Mouse (Mus musculus) limb, embryonic 15.5 days (tissue): ENCODE data around the gene Rhob. TPM values are rescaled to one million over a fixed set of nuclear protein-coding genes. Genes with fewer than 3 reads are reported as not detected.

Source experiments
- ATAC-seq: fragments of 200-750 bp; cut with Nextera tagmentation; 2 replicates; pipeline ENCODE4 v1.8.0; 2017; ENCODE audit warnings: low read depth, moderate TSS enrichment; ENCODE audit not compliant: insufficient number of reproducible peaks, low FRiP score, low TSS enrichment
- H3K27ac ChIP-seq: fragments of 300-500 bp; sonication (generic); 2 replicates; pipeline ENCODE4 v1.5.1; 2015; ENCODE audit warnings: moderate library complexity, mild to moderate bottlenecking, inconsistent platforms
- H3K27me3 ChIP-seq: fragments of 300-500 bp; sonication (generic); 2 replicates; pipeline ENCODE4 v1.6.1; 2015; ENCODE audit warnings: inconsistent platforms
- H3K36me3 ChIP-seq: fragments of 300-500 bp; sonication (generic); 2 replicates; pipeline ENCODE4 v1.6.1; 2015; ENCODE audit warnings: inconsistent platforms
- H3K4me1 ChIP-seq: fragments of 300-500 bp; sonication (generic); 2 replicates; pipeline ENCODE4 v1.6.1; 2015; ENCODE audit warnings: inconsistent platforms
- H3K4me2 ChIP-seq: fragments of 300-500 bp; sonication (generic); 2 replicates; pipeline ENCODE4 v1.6.1; 2015; ENCODE audit warnings: mild to moderate bottlenecking, inconsistent platforms
- H3K4me3 ChIP-seq: fragments of 300-500 bp; sonication (generic); 2 replicates; pipeline ENCODE4 v1.5.1; 2015; ENCODE audit warnings: mild to moderate bottlenecking, inconsistent platforms
- H3K9ac ChIP-seq: fragments of 300-500 bp; sonication (generic); 2 replicates; pipeline ENCODE4 v1.6.1; 2015; ENCODE audit warnings: inconsistent platforms
- H3K9me3 ChIP-seq: fragments of 300-500 bp; sonication (generic); 2 replicates; pipeline ENCODE4 v1.6.1; 2016; ENCODE audit warnings: inconsistent platforms
- WGBS: fragments of 180-500 bp; shearing (Covaris S2); methylation state at CpG from one replicate; pipeline ENCODE4 v1.1.7; 2015; 5-methylcytosine and 5-hydroxymethylcytosine counted together
- polyA plus RNA-seq: library from polyadenylated mRNA; unstranded; fragments of >200 nt; fragmentation: Nextera tagmentation; extraction: Ambion mirVana; gene quantifications from 2 replicates; pipeline ENCODE4 v1.2.1, GENCODE M21; 2015

Rhob gene
- polyA plus RNA-seq, 1 experiment from 2014 or later, result 60.5 TPM

- no peaks in the 10 kb centered on the region for H3K9me3 ChIP-seq
- 40% methylated on average over 5 of the region's 5 CpGs for WGBS
- H3K27me3 ChIP-seq, result no peaks in the 10 kb centered on the region
- no peak overlapping the region for H3K4me2 ChIP-seq
- no peak overlapping the region for H3K4me3 ChIP-seq
- H3K4me1 ChIP-seq, result peaks cover 8% of the 10 kb centered on the region; the same call in 1 of the 2 replicates
- no peak overlapping the region for H3K27ac ChIP-seq
- no peak overlapping the region for H3K9ac ChIP-seq
- no peaks in the 10 kb centered on the region for H3K36me3 ChIP-seq
- ATAC-seq, result no peak
Observed at GRCm38 (mm10) chr12:8524062-8524461, 24.3 kb upstream of the Rhob start.

GRCm38 (mm10) chr12:8522711-8523110, 22.9 kb upstream of the Rhob start:
- peaks cover 8% of the 10 kb centered on the region; the same call in 1 of the 2 replicates for H3K4me1 ChIP-seq
- no peaks in the 10 kb centered on the region for H3K36me3 ChIP-seq
- no peaks in the 10 kb centered on the region for H3K27me3 ChIP-seq
- H3K9me3 ChIP-seq, result no peaks in the 10 kb centered on the region
- ATAC-seq, result no peak
- no peak overlapping the region for H3K4me2 ChIP-seq
- no peak overlapping the region for H3K27ac ChIP-seq
- H3K9ac ChIP-seq, result no peak overlapping the region
- WGBS, result 79% methylated on average over 2 of the region's 2 CpGs
- no peak overlapping the region for H3K4me3 ChIP-seq

- ATAC-seq, result peak; percentile 16; the same call in 1 of the 2 replicates
- peak overlapping the region; percentile 3; the same call in 1 of the 2 replicates for H3K27ac ChIP-seq
Observed at GRCm38 (mm10) chr12:8521375-8522047, 21.7 kb upstream of the Rhob start.

GRCm38 (mm10) chr12:8519431-8520160, 19.8 kb upstream of the Rhob start:
- ATAC-seq, result no peak
- Histone ChIP-seq H3K9ac (no peak overlapping the region), H3K4me3 (no peak overlapping the region), H3K4me2 (no peak overlapping the region), H3K9me3 (no peaks in the 10 kb centered on the region), H3K27me3 (no peaks in the 10 kb centered on the region), H3K36me3 (no peaks in the 10 kb centered on the region), H3K4me1 (peaks cover 8% of the 10 kb centered on the region; the same call in 1 of the 2 replicates), H3K27ac (0 out of 2 replicates have a peak overlapping the region, but pooled peaks have one; percentile 5)
- 55% methylated on average over 12 of the region's 12 CpGs for WGBS

More at GRCm38 (mm10) chr12:8521375-8522047, 21.7 kb upstream of the Rhob start:
- no peak overlapping the region for H3K4me3 ChIP-seq
- 44% methylated on average over 12 of the region's 12 CpGs for WGBS
- H3K9me3 ChIP-seq, result no peaks in the 10 kb centered on the region
- no peaks in the 10 kb centered on the region for H3K36me3 ChIP-seq
- H3K9ac ChIP-seq, result no peak overlapping the region
- H3K4me1 ChIP-seq, result peaks cover 8% of the 10 kb centered on the region; the same call in 1 of the 2 replicates
- H3K27me3 ChIP-seq, result no peaks in the 10 kb centered on the region
- H3K4me2 ChIP-seq, result no peak overlapping the region

- WGBS, result 59% methylated on average over 18 of the region's 18 CpGs
- H3K9me3 ChIP-seq, result no peaks in the 10 kb centered on the region
Observed at GRCm38 (mm10) chr12:8511037-8511882, 11.5 kb upstream of the Rhob start.

GRCm38 (mm10) chr12:8510317-8510988, 10.6 kb upstream of the Rhob start:
- no peak overlapping the region for H3K4me3 ChIP-seq
- peak; percentile 30; the same call in 1 of the 2 replicates for ATAC-seq
- H3K36me3 ChIP-seq, result no peaks in the 10 kb centered on the region
- H3K4me1 ChIP-seq, result peaks cover 5% of the 10 kb centered on the region; the same call in 1 of the 2 replicates
- H3K4me2 ChIP-seq, result no peak overlapping the region
- no peak overlapping the region for H3K27ac ChIP-seq
- no peaks in the 10 kb centered on the region for H3K27me3 ChIP-seq
- no peak overlapping the region for H3K9ac ChIP-seq
- H3K9me3 ChIP-seq, result no peaks in the 10 kb centered on the region
- WGBS, result 40% methylated on average over 6 of the region's 6 CpGs

More at GRCm38 (mm10) chr12:8511037-8511882, 11.5 kb upstream of the Rhob start:
- Histone ChIP-seq H3K4me2 (no peak overlapping the region), H3K4me3 (no peak overlapping the region), H3K36me3 (no peaks in the 10 kb centered on the region), H3K9ac (no peak overlapping the region), H3K27ac (no peak overlapping the region), H3K4me1 (peaks cover 5% of the 10 kb centered on the region; the same call in 1 of the 2 replicates), H3K27me3 (no peaks in the 10 kb centered on the region)
- ATAC-seq, result peak; percentile 7; the same call in 1 of the 2 replicates

GRCm38 (mm10) chr12:8509693-8510092, 9.9 kb upstream of the Rhob start:
- Histone ChIP-seq H3K4me1 (peaks cover 5% of the 10 kb centered on the region; the same call in 1 of the 2 replicates), H3K27ac (no peak overlapping the region), H3K27me3 (no peaks in the 10 kb centered on the region), H3K4me2 (no peak overlapping the region), H3K9me3 (no peaks in the 10 kb centered on the region), H3K36me3 (no peaks in the 10 kb centered on the region), H3K9ac (no peak overlapping the region), H3K4me3 (no peak overlapping the region)
- 53% methylated on average over 5 of the region's 5 CpGs for WGBS
- no peak for ATAC-seq

GRCm38 (mm10) chr12:8506954-8507707, 7.3 kb upstream of the Rhob start:
- no peak for ATAC-seq
- Histone ChIP-seq H3K9ac (no peak overlapping the region), H3K4me2 (no peak overlapping the region), H3K9me3 (no peaks in the 10 kb centered on the region), H3K4me1 (peaks cover 6% of the 10 kb centered on the region; the same call in 1 of the 2 replicates), H3K27me3 (no peaks in the 10 kb centered on the region), H3K36me3 (no peaks in the 10 kb centered on the region), H3K27ac (no peak overlapping the region), H3K4me3 (no peak overlapping the region)
- 65% methylated on average over 9 of the region's 9 CpGs for WGBS

- H3K9ac ChIP-seq, result no peak overlapping the region
- H3K9me3 ChIP-seq, result no peaks in the 10 kb centered on the region
- no peak overlapping the region for H3K27ac ChIP-seq
- no peak for ATAC-seq
- no peak overlapping the region for H3K4me2 ChIP-seq
- peaks cover 12% of the 10 kb centered on the region for H3K4me1 ChIP-seq
- no peaks in the 10 kb centered on the region for H3K27me3 ChIP-seq
- H3K36me3 ChIP-seq, result no peaks in the 10 kb centered on the region
- H3K4me3 ChIP-seq, result no peak overlapping the region
- WGBS, result 85% methylated on average over 6 of the region's 6 CpGs
Observed at GRCm38 (mm10) chr12:8504131-8504530, 4.3 kb upstream of the Rhob start.

GRCm38 (mm10) chr12:8502546-8502945, 2.7 kb upstream of the Rhob start:
- Histone ChIP-seq H3K27ac (no peak overlapping the region), H3K4me2 (no peak overlapping the region), H3K36me3 (no peaks in the 10 kb centered on the region), H3K4me1 (peaks cover 12% of the 10 kb centered on the region), H3K27me3 (no peaks in the 10 kb centered on the region), H3K9me3 (no peaks in the 10 kb centered on the region), H3K4me3 (no peak overlapping the region), H3K9ac (no peak overlapping the region)
- no peak for ATAC-seq
- WGBS, result 12% methylated on average over 6 of the region's 6 CpGs
